Mouse (Mus musculus): ENCODE data around the gene Hrc.

DNA sequence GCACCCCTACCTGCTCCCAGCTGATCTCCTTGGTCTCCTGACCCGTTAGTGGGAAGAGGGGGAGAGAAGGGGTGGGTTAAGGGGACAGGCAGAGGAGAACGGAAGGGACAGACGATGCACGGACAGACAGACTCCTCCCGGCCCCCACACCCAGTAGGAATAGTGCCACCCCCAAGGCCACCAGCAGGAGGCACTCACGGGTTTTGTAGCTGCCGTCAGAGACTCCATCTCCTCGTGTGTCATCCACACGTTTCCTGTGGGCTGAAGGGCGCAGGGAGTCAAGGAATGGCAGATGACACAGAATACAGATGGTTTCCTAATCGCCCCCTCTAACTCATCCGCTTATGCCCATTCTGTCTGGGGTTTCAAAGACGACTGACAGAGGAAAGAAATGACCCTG is 8.5 kb downstream of the Hrc start:
- TF ChIP-seq EP300 (IDR thresholded peaks at IDR 0.05; ENCODE audit: insufficient read depth, low read depth, low read length), result peak; percentile 58; the same call in 1 of the 2 replicates
- TF ChIP-seq CTCF (IDR thresholded peaks at IDR 0.05; ENCODE audit: low read depth, low read length), result peak; percentile 80
- TF ChIP-seq POLR2A (IDR thresholded peaks at IDR 0.05; ENCODE audit: insufficient read depth, low read length), result no peak

All from ES-Bruce4 (cell line).